Mouse (Mus musculus) embryonic facial prominence, embryonic 14.5 days (tissue): ENCODE results near the gene Cd101. TPM values are rescaled to one million over a fixed set of nuclear protein-coding genes. Genes with fewer than 3 reads are reported as not detected.

ENCODE experiments used
- ATAC-seq: fragments of 200-750 bp; cut with Nextera tagmentation; 2 replicates; pipeline ENCODE4 v1.8.0; 2017; ENCODE audit warnings: low read depth, moderate number of reproducible peaks, moderate TSS enrichment
- DNase-seq: peaks from one replicate; pipeline ENCODE4 v3.0.0-alpha.2; 2015; ENCODE audit warnings: low spot score
- H3K27ac ChIP-seq: fragments of 300-500 bp; sonication (generic); replicated peaks from 2 replicates; pipeline ENCODE4 v1.5.1; 2014; ENCODE audit warnings: low read depth, mild to moderate bottlenecking, low read length, moderate library complexity
- H3K27me3 ChIP-seq: fragments of 300-500 bp; sonication (generic); replicated peaks from 2 replicates; pipeline ENCODE4 v1.6.1; 2014; ENCODE audit warnings: low read length; ENCODE audit not compliant: control insufficient read depth, insufficient read depth
- H3K36me3 ChIP-seq: fragments of 300-500 bp; sonication (generic); 2 replicates; pipeline ENCODE4 v1.6.1; 2014; ENCODE audit warnings: low read length, mixed read lengths; ENCODE audit not compliant: control insufficient read depth, insufficient read depth
- H3K4me1 ChIP-seq: fragments of 300-500 bp; sonication (generic); 2 replicates; pipeline ENCODE4 v1.6.1; 2014; ENCODE audit warnings: antibody characterized with exemption, low read length; ENCODE audit not compliant: control insufficient read depth, insufficient read depth
- H3K4me2 ChIP-seq: fragments of 300-500 bp; sonication (generic); 2 replicates; pipeline ENCODE4 v1.6.1; 2014; ENCODE audit warnings: low read depth, mild to moderate bottlenecking, low read length, moderate library complexity, mixed read lengths
- H3K4me3 ChIP-seq: fragments of 300-500 bp; sonication (generic); 2 replicates; pipeline ENCODE4 v1.5.1; 2014; ENCODE audit warnings: low read depth, mild to moderate bottlenecking, low read length
- H3K9ac ChIP-seq: fragments of 300-500 bp; sonication (generic); 2 replicates; pipeline ENCODE4 v1.6.1; 2014; ENCODE audit warnings: low read depth, mild to moderate bottlenecking, low read length, moderate library complexity, mixed read lengths
- H3K9me3 ChIP-seq: fragments of 300-500 bp; sonication (generic); 2 replicates; pipeline ENCODE4 v1.6.1; 2016; ENCODE audit warnings: low read length; ENCODE audit not compliant: control insufficient read depth
- WGBS: fragments of 180-500 bp; shearing (Covaris S2); extraction: QIAGEN DNeasy Blood & Tissue Kit; methylation state at CpG from one replicate; pipeline ENCODE4 v1.1.7; 2014; 5-methylcytosine and 5-hydroxymethylcytosine counted together
- polyA plus RNA-seq: library from polyadenylated mRNA; unstranded; fragments of >200 nt; fragmentation: Nextera tagmentation; extraction: Ambion mirVana; gene quantifications from 2 replicates; pipeline ENCODE4 v1.2.1, GENCODE M21; 2014

The Cd101 gene
- polyA plus RNA-seq, 1 experiment from 2014 or later = 0.24 TPM

- Histone ChIP-seq H3K27ac (no peak overlapping the region), H3K4me2 (no peak overlapping the region), H3K27me3 (no peaks in the 10 kb centered on the region), H3K9me3 (no peaks in the 10 kb centered on the region), H3K4me1 (peaks cover 9% of the 10 kb centered on the region; the same call in 1 of the 2 replicates), H3K36me3 (no peaks in the 10 kb centered on the region), H3K4me3 (no peak overlapping the region), H3K9ac (no peak overlapping the region)
- WGBS = 46% methylated on average over 5 of the region's 5 CpGs
- no peak for ATAC-seq
- DNase-seq = peak; percentile 69
Measured at GRCm38 (mm10) chr3:101007112-101007782, 22.1 kb downstream of the Cd101 start.

- H3K9ac ChIP-seq = no peak overlapping the region
- no peaks in the 10 kb centered on the region for H3K9me3 ChIP-seq
- no peak overlapping the region for H3K27ac ChIP-seq
- H3K36me3 ChIP-seq = no peaks in the 10 kb centered on the region
- DNase-seq (peak; percentile 38), ATAC-seq (no peak)
- 63% methylated on average over 6 of the region's 6 CpGs for WGBS
- peaks cover 9% of the 10 kb centered on the region; the same call in 1 of the 2 replicates for H3K4me1 ChIP-seq
- no peaks in the 10 kb centered on the region for H3K27me3 ChIP-seq
- no peak overlapping the region for H3K4me3 ChIP-seq
- no peak overlapping the region for H3K4me2 ChIP-seq
Measured at GRCm38 (mm10) chr3:101005392-101005791, 24.0 kb downstream of the Cd101 start.

- Histone ChIP-seq H3K4me3 (no peak overlapping the region), H3K27ac (no peak overlapping the region), H3K27me3 (no peaks in the 10 kb centered on the region), H3K4me1 (peaks cover 12% of the 10 kb centered on the region), H3K9me3 (no peaks in the 10 kb centered on the region), H3K36me3 (no peaks in the 10 kb centered on the region), H3K9ac (no peak overlapping the region), H3K4me2 (no peak overlapping the region)
- WGBS = 81% methylated on average over 15 of the region's 15 CpGs
- no peak for DNase-seq
- no peak for ATAC-seq
Measured at GRCm38 (mm10) chr3:101003575-101004356, 25.6 kb downstream of the Cd101 start.

- peaks cover 4% of the 10 kb centered on the region for H3K4me1 ChIP-seq
- no peaks in the 10 kb centered on the region for H3K36me3 ChIP-seq
- no peak overlapping the region for H3K27ac ChIP-seq
- WGBS = 19% methylated on average over 2 of the region's 2 CpGs
- ATAC-seq (no peak), DNase-seq (no peak)
- no peaks in the 10 kb centered on the region for H3K27me3 ChIP-seq
- no peak overlapping the region for H3K4me2 ChIP-seq
- H3K4me3 ChIP-seq = no peak overlapping the region
- no peaks in the 10 kb centered on the region for H3K9me3 ChIP-seq
- H3K9ac ChIP-seq = no peak overlapping the region
Measured at GRCm38 (mm10) chr3:100999732-101000131, 29.6 kb downstream of the Cd101 start.

- WGBS = 24% methylated on average over 6 of the region's 6 CpGs
- no peak overlapping the region for H3K4me2 ChIP-seq
- DNase-seq (peak; percentile 72), ATAC-seq (no peak)
- no peaks in the 10 kb centered on the region for H3K27me3 ChIP-seq
- no peaks in the 10 kb centered on the region for H3K36me3 ChIP-seq
- no peak overlapping the region for H3K27ac ChIP-seq
- no peaks in the 10 kb centered on the region for H3K9me3 ChIP-seq
- peaks cover 4% of the 10 kb centered on the region for H3K4me1 ChIP-seq
- no peak overlapping the region for H3K9ac ChIP-seq
- no peak overlapping the region for H3K4me3 ChIP-seq
Measured at GRCm38 (mm10) chr3:100998904-100999340, 30.4 kb downstream of the Cd101 start.

GRCm38 (mm10) chr3:100997785-100998570 lies 31.4 kb downstream of the Cd101 start:
- WGBS = 71% methylated on average over 10 of the region's 10 CpGs
- DNase-seq = peak; percentile 50
- H3K27me3 ChIP-seq = no peaks in the 10 kb centered on the region
- H3K4me3 ChIP-seq = no peak overlapping the region
- H3K36me3 ChIP-seq = no peaks in the 10 kb centered on the region
- peaks cover 4% of the 10 kb centered on the region for H3K4me1 ChIP-seq
- ATAC-seq = no peak
- H3K9ac ChIP-seq = no peak overlapping the region
- no peak overlapping the region for H3K4me2 ChIP-seq
- H3K27ac ChIP-seq = no peak overlapping the region
- H3K9me3 ChIP-seq = no peaks in the 10 kb centered on the region

GRCm38 (mm10) chr3:100994252-100994651 lies 35.1 kb downstream of the Cd101 start:
- ATAC-seq (no peak), DNase-seq (no peak)
- Histone ChIP-seq H3K36me3 (no peaks in the 10 kb centered on the region), H3K9me3 (no peaks in the 10 kb centered on the region), H3K4me1 (peaks cover 4% of the 10 kb centered on the region), H3K4me3 (no peak overlapping the region), H3K27ac (no peak overlapping the region), H3K4me2 (no peak overlapping the region), H3K9ac (no peak overlapping the region), H3K27me3 (no peaks in the 10 kb centered on the region)
- WGBS = 70% methylated on average over 4 of the region's 4 CpGs

GRCm38 (mm10) chr3:100993718-100994117 lies 35.6 kb downstream of the Cd101 start:
- 75% methylated on average over 15 of the region's 15 CpGs for WGBS
- peaks cover under 1% of the 10 kb centered on the region; the same call in 1 of the 2 replicates for H3K4me1 ChIP-seq
- no peak for DNase-seq
- H3K9ac ChIP-seq = no peak overlapping the region
- H3K27me3 ChIP-seq = no peaks in the 10 kb centered on the region
- ATAC-seq = no peak
- no peak overlapping the region for H3K4me3 ChIP-seq
- H3K36me3 ChIP-seq = no peaks in the 10 kb centered on the region
- no peaks in the 10 kb centered on the region for H3K9me3 ChIP-seq
- no peak overlapping the region for H3K27ac ChIP-seq
- H3K4me2 ChIP-seq = no peak overlapping the region
